ENCODE assay signal across 8 mouse cellular contexts in genomic region chr12:64817056-64817810, GRCm38 (mm10).
DNase-seq lines count a peak whose midpoint lies in the region; TF ChIP-seq lines count a peak whose summit lies in the region.
"Had no signal": no experiment of that assay in that cellular context is flagged by ENCODE, and none has a peak within 500 bp of the region (broad histone marks: within the 10 kb centered on the region; RNA-seq: fewer than 3 reads in every experiment).

No protein-coding gene starts in this region.

- TF ChIP-seq POLR2A in bone marrow macrophage, adult 2 months (IDR thresholded peaks at IDR 0.05; ENCODE audit: borderline replicate concordance, low read depth, low read length) = no peak

- no peaks in the 10 kb centered on the region for H3K36me3 ChIP-seq in ES-E14 (ENCODE audit: control insufficient read depth, insufficient read depth, low read length, poor library complexity, severe bottlenecking)
- H3K36me3 ChIP-seq: neural tube, embryonic 12.5 days had no signal

- no peak overlapping the region for H3K4me3 ChIP-seq in left cerebral cortex, adult 2 months
- no peak overlapping the region for H3K4me3 ChIP-seq in ES-E14 (ENCODE audit: insufficient read depth in 1 of 2, low read depth in 1 of 2, low read length in 2 of 2, poor library complexity in 1 of 2, severe bottlenecking in 1 of 2)
- H3K4me3 ChIP-seq in bone marrow macrophage, adult 2 months (ENCODE audit: insufficient read depth, low read length) = no peak overlapping the region
- H3K4me3 ChIP-seq: neural tube, embryonic 12.5 days had no signal

- H3K4me1 ChIP-seq in ES-E14 (ENCODE audit: control insufficient read depth in 2 of 2, insufficient read depth in 2 of 2, low read length in 2 of 2, poor library complexity in 1 of 2) = no peaks in the 10 kb centered on the region
- 0 out of 2 replicates have a peak, but pooled peaks cover 2% of the 10 kb centered on the region for H3K4me1 ChIP-seq in bone marrow macrophage, adult 2 months (ENCODE audit: control insufficient read depth, insufficient read depth, low read length)
- H3K4me1 ChIP-seq: neural tube, embryonic 12.5 days had no signal

- intact Hi-C loops in left cerebral cortex, adult 2 months (cut with DNase I) = no loop called here
- intact Hi-C loops in left cerebral cortex, postnatal 25 days (cut with DNase I) = no loop called here

- peak; percentile 68 for TF ChIP-seq CTCF in left cerebral cortex, adult 2 months (IDR thresholded peaks at IDR 0.05)
- TF ChIP-seq CTCF in bone marrow macrophage, adult 2 months (IDR thresholded peaks at IDR 0.05; ENCODE audit: low read depth, low read length) = peak; percentile 38; the same call in 1 of the 2 replicates

- no peak overlapping the region for H3K27ac ChIP-seq in left cerebral cortex, adult 2 months
- H3K27ac ChIP-seq in ES-E14 (ENCODE audit: insufficient read depth, low read depth, low read length, poor library complexity, severe bottlenecking) = no peak overlapping the region
- no peak overlapping the region for H3K27ac ChIP-seq in bone marrow macrophage, adult 2 months (ENCODE audit: insufficient read depth, low read depth, low read length)
- H3K27ac ChIP-seq: neural tube, embryonic 12.5 days had no signal

- H3K9me3 ChIP-seq in ES-E14 (ENCODE audit: control insufficient read depth, insufficient read depth, low read depth, low read length) = no peaks in the 10 kb centered on the region
- H3K9me3 ChIP-seq: neural tube, embryonic 12.5 days had no signal

- H3K9ac ChIP-seq in ES-E14 (ENCODE audit: insufficient read depth, low read depth, low read length, poor library complexity, severe bottlenecking) = no peak overlapping the region
- H3K9ac ChIP-seq: neural tube, embryonic 12.5 days had no signal

- peak in 1 of 2 experiments; percentile 22 for DNase-seq in left cerebral cortex, adult 2 months (ENCODE audit: extremely low spot score in 1 of 2, low spot score in 2 of 2)
- no peak for DNase-seq in left cerebral cortex, postnatal 25 days (ENCODE audit: low spot score in 2 of 2)
- peak; percentile 44 for DNase-seq in ES-E14 (ENCODE audit: low read depth, low spot score)
- peak; percentile 46 for DNase-seq in heart, postnatal 4 days
- DNase-seq in testis, postnatal 14 days (ENCODE audit: low spot score) = peak; percentile 35
- DNase-seq in thymus, adult 18-20 months = no peak

- in situ Hi-C loops in ES-E14 (cut with MboI; ENCODE audit: low sequenced_read_pairs in 2 of 2, unreplicated experiment in 2 of 2) = no loop called here

TF ChIP-seq in ES-E14, 5 proteins besides CTCF, POLR2A, EP300 and RAD21:
- TF ChIP-seq MAFK (IDR thresholded peaks at IDR 0.05; ENCODE audit: insufficient read depth, low read depth, low read length) (no peak), ZC3H11A (IDR thresholded peaks at IDR 0.05; ENCODE audit: borderline replicate concordance, low read depth, low read length) (peak; percentile 41; the same call in 1 of the 2 replicates)

Comparison
In these comparisons a context has a peak if more than half of its experiments do, and no peak if none do; other contexts are left out.
1. DNase-seq: peak in ES-E14 (single experiment), heart, postnatal 4 days (single experiment) and testis, postnatal 14 days (single experiment); none in left cerebral cortex, postnatal 25 days (0 of 2) and thymus, adult 18-20 months (0 of 2).